Mouse (Mus musculus) cerebellum, adult 18-20 months (tissue): ENCODE measurements around the gene P2ry14.
"Not testable (repeated sequence)": the region's sequence is repeated elsewhere in the genome, so short reads cannot be mapped to it uniquely, and the experiment has no call there.

Experiments
- DNase-seq, 2 experiments: peaks; one replicate each; pipeline ENCODE4 v3.0.0; 2021

The P2ry14 gene

GRCm38 (mm10) chr3:59141507-59142305 lies 11.7 kb downstream of the P2ry14 start:
- DNase-seq: no peak

GRCm38 (mm10) chr3:59140941-59141340 lies 12.5 kb downstream of the P2ry14 start:
- DNase-seq: not testable (repeated sequence)

DNA sequence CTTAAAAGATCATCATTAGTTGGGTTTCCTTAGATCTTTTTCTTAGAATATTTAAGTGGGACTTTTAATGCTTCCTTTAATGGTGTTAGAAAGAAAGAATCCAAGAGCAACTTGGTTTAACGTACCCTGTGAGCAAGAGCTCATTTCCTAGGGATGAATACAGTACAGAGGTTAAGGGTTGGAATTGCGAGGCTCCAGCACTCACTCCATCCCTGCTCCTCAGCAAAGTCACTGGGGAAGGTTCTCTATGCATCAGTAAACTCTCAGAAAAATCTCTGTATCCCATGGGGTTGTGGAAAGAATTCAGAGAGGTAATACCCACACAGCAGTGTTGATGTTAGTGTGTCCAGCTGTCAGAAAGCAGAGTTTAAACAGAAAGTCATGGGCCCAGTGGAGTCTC lies 13.3 kb downstream of the P2ry14 start:
- DNase-seq: no peak

- no peak for DNase-seq
These were observed 13.8 kb downstream of the P2ry14 start for GRCm38 (mm10) chr3:59139651-59140051.

GRCm38 (mm10) chr3:59138946-59139468 lies 14.4 kb downstream of the P2ry14 start:
- no peak for DNase-seq

GRCm38 (mm10) chr3:59135911-59136653 lies 17.3 kb downstream of the P2ry14 start:
- DNase-seq: no peak

DNA sequence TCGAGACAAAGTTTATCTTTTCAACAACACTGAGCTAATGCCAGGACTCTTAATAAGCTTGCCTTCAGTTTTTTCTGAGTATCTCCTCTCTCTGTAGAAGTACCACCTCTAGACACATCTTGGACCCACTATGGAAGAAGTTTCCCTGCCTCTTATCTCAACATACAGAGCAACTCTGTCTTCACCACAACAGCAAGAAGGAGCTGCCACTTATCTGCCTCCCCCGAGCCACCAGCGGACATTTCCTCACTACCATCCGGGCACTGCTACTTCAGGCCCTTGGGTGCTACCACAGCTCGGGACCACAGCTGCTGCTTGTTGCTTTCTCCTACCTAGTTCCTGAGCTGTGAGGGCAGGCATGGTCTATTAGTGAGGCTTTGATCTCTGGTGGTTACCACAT lies 20.2 kb downstream of the P2ry14 start:
- DNase-seq: no peak

- no peak for DNase-seq
These were observed 21.5 kb downstream of the P2ry14 start for GRCm38 (mm10) chr3:59131966-59132365.

DNA sequence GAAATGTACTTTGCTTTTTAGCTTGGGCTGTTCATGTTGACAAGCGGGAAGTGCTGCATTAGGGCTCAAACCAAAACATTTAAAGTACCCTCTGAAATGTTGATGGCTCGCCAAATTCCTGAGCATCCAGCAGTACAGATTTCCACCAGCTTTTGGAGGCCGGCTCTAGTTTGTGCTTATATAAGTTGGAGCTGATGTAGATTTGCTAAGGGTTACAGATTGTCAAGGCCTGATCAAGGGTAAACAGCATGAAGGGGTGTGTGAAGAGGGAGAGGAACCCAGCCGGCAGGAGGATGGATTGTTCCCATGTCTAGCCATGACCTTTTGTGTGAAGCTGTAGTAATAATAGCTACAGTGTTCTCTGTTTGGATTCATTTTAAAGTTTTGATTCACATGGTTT lies 22.3 kb downstream of the P2ry14 start:
- DNase-seq: no peak

GRCm38 (mm10) chr3:59130431-59130830 lies 23.0 kb downstream of the P2ry14 start:
- no peak for DNase-seq

DNA sequence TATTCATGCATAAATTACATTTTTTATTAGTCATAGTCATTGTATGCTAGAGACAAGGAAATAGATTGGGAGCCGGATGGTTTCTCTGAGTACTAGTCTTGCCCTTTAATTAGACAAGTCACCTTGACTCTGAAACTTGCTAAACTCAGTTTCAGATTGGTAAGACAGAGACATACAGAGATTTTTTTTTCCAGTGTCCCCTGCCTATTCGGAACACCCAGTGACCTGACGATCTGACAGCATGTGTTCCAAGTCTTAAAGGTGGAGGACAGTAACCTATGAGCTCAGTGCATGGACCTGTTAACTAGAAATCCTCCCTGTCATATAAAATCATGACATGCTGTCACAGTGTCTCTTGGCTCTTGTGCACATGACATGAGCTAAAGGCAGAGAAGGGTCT lies 23.9 kb downstream of the P2ry14 start:
- DNase-seq: no peak

GRCm38 (mm10) chr3:59128681-59129080 lies 24.7 kb downstream of the P2ry14 start:
- no peak for DNase-seq

GRCm38 (mm10) chr3:59125783-59126555 lies 27.4 kb downstream of the P2ry14 start:
- DNase-seq: no peak

DNA sequence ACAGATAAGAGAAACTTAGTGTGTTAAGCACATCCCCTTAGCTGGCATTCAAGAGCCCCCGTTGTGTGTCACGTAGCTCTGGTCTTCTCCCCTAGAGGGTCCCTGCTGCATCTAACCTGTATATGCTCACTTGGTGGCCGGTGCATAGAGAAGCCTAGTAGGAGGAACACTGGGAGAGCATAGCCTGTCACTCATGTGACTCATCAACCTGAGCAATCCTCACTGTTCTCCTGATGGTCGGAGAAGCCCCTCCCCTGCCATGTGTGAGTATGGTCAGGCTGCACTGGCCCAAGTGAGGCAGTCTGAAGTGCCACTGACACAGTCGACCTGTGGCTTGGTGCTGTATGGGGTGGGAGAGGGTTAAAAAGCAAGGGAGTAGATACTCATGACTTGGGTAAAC lies 28.4 kb downstream of the P2ry14 start:
- DNase-seq: no peak

GRCm38 (mm10) chr3:59121780-59122449 lies 31.5 kb downstream of the P2ry14 start:
- no peak for DNase-seq

DNA sequence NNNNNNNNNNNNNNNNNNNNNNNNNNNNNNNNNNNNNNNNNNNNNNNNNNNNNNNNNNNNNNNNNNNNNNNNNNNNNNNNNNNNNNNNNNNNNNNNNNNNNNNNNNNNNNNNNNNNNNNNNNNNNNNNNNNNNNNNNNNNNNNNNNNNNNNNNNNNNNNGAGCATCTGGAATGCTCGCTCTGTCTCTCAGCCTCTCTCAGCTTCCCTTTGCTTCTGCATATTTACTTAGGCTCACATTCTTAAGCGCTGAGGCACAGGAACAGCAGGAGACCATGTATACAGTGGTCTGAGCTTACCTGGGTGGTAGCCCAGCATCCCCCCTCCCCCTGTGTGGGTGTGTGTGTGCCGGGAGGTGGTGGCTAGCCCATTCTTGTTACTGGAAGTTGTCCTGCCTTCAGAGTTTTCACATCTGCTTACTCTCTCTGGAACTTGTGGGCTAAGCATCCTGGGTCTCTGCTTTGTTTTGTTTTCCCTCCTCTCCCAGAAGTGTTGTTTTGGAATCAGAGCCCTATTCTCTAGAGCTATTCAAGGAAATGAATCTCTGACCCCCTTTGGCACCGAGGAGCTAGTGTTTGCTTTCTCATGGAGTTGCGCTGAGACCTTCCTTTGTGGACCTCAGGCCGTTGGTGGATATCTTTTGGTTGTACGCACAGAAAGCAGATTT lies 32.2 kb downstream of the P2ry14 start:
- no peak for DNase-seq

DNA sequence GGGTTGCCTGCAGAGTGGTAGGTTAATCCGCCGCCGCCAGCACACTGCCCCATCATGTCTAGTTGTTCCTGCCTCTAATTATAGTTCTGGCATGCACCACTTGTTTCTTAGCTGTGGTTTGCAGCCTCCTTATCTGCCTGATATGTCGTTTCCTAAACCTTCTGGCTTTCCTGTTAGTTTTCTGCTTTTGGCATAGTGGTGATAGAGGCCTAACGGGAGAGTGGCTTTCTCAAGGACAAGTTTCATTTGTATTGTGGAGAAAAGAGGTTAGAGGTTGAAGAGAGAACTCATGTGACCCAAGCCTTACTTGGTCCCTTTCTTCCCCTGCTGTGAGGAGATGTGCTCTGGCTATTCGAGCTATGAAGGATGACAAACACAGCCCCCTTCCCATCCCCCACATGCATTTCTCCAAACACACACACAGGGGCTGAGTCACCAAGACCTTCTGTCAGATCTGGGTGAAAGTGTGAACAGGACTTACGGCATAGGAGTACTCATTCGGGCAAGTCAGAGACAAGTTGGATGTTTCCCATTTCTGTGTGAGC lies 39.4 kb downstream of the P2ry14 start:
- no peak for DNase-seq

DNA sequence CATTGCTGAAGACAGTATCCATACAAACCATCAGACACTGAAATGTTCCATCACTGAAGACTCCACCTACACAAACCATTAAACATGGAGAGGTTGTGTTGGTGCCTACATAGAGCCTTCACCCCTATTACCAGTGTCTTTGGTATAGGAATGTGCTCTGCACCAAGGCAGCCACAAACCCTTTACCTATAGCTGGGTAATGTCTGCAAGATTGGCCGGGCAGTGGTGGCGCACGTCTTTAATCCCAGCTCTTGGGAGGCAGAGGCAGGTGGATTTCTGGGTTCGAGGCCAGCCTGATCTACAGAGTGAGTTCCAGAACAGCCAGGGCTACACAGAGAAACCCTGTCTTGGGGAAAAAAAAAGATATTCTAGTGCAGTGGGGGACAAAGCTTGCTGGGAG lies 40.1 kb downstream of the P2ry14 start:
- DNase-seq: not testable (repeated sequence)

- DNase-seq: no peak
These were observed 41.5 kb downstream of the P2ry14 start for GRCm38 (mm10) chr3:59111944-59112343.

DNA sequence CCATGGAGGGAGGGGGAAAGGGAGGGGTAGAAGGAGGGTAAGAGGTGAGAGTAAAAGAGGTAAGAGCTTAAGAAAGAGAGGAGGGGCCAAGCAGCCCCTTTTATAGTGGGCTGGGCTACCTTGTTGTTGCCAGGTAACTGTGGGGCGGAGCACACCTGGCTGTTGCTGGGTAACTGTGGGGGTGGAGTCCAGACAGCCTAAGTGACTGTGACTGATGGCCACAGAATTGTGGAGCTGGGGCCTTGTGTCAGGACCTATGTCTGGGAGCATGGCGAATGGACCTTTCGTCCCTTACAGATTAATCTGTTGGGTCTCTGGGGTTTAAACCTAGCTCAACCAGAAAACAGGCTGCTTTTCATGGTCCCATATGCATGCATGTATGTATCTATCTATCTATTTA lies 43.6 kb downstream of the P2ry14 start:
- DNase-seq: not testable (repeated sequence)

GRCm38 (mm10) chr3:59107439-59107838 lies 46.0 kb downstream of the P2ry14 start:
- no peak for DNase-seq

GRCm38 (mm10) chr3:59104462-59104861 lies 49.0 kb downstream of the P2ry14 start:
- no peak for DNase-seq
